Comparison of ENCODE assay signal across 7 mouse cellular contexts in genomic region chr12:105453670-105454257, GRCm38 (mm10). TPM values are rescaled to one million over a fixed set of nuclear protein-coding genes. Genes with fewer than 3 reads are reported as not detected.
DNase-seq lines count a peak whose midpoint lies in the region; ATAC-seq and TF ChIP-seq lines count a peak whose summit lies in the region.

Gene D430019H16Rik (plus strand): TSS chr12:105453856.

- intact Hi-C loops in heart, adult 2 months (cut with DNase I), result no loop called here
- intact Hi-C loops in left cerebral cortex, postnatal 4 days (cut with DNase I), result no loop called here

- peak within 1 kb of the TSS; percentile 66; the same call in 1 of the 2 replicates for H3K27ac ChIP-seq in embryonic facial prominence, embryonic 12.5 days
- no peak within 1 kb of the TSS for H3K27ac ChIP-seq in heart, adult 2 months
- peak within 1 kb of the TSS; percentile 54 for H3K27ac ChIP-seq in midbrain, embryonic 11.5 days (ENCODE audit: low read depth, low read length)
- no peak within 1 kb of the TSS for H3K27ac ChIP-seq in stomach, postnatal 0 days (replicated peaks)

- peaks cover 29% of the 10 kb centered on the region for H3K4me1 ChIP-seq in embryonic facial prominence, embryonic 12.5 days
- H3K4me1 ChIP-seq in heart, adult 2 months (ENCODE audit: control insufficient read depth, insufficient read depth, low read length), result no peaks in the 10 kb centered on the region
- H3K4me1 ChIP-seq in midbrain, embryonic 11.5 days (ENCODE audit: control insufficient read depth, insufficient read depth, low read length), result peaks cover 9% of the 10 kb centered on the region
- H3K4me1 ChIP-seq in stomach, postnatal 0 days (replicated peaks; ENCODE audit: control insufficient read depth, insufficient read depth), result no peaks in the 10 kb centered on the region

- no peak for TF ChIP-seq POLR2A in heart, adult 2 months (IDR thresholded peaks at IDR 0.05; ENCODE audit: insufficient read depth, low read depth, low read length)

- peak; percentile 86 for ATAC-seq in embryonic facial prominence, embryonic 12.5 days (ENCODE audit: insufficient number of reproducible peaks, insufficient read depth, low FRiP score, low TSS enrichment)
- peak; percentile 92 for ATAC-seq in midbrain, embryonic 11.5 days (ENCODE audit: low FRiP score)
- peak; percentile 66; the same call in 1 of the 2 replicates for ATAC-seq in stomach, postnatal 0 days (ENCODE audit: low FRiP score, low TSS enrichment)

- 1% methylated on average over 38 of the region's 38 CpGs for WGBS in embryonic facial prominence, embryonic 12.5 days
- 1% methylated on average over 38 of the region's 38 CpGs for WGBS in heart, adult 2 months
- WGBS in midbrain, embryonic 11.5 days, result under 1% methylated on average over 38 of the region's 38 CpGs
- under 1% methylated on average over 36 of the region's 38 CpGs for WGBS in stomach, postnatal 0 days

- no peak for TF ChIP-seq EP300 in heart, adult 2 months (IDR thresholded peaks at IDR 0.05; ENCODE audit: insufficient read depth, low read depth, low read length)
- no peak for TF ChIP-seq EP300 in stomach, postnatal 0 days (optimal IDR thresholded peaks at IDR 0.05)

- peak within 1 kb of the TSS; percentile 83 for H3K4me2 ChIP-seq in embryonic facial prominence, embryonic 12.5 days (replicated peaks)
- H3K4me2 ChIP-seq in midbrain, embryonic 11.5 days, result peak within 1 kb of the TSS; percentile 85
- peak within 1 kb of the TSS; percentile 84 for H3K4me2 ChIP-seq in stomach, postnatal 0 days (replicated peaks; ENCODE audit: low read depth)

- peak within 1 kb of the TSS; percentile 74 for H3K9ac ChIP-seq in embryonic facial prominence, embryonic 12.5 days
- peak within 1 kb of the TSS; percentile 16; the same call in 1 of the 2 replicates for H3K9ac ChIP-seq in heart, adult 2 months (ENCODE audit: low read depth, low read length)
- H3K9ac ChIP-seq in midbrain, embryonic 11.5 days (ENCODE audit: low read length), result peak within 1 kb of the TSS; percentile 87
- peak within 1 kb of the TSS; percentile 47 for H3K9ac ChIP-seq in stomach, postnatal 0 days (ENCODE audit: low read length)

- no peaks in the 10 kb centered on the region for H3K79me2 ChIP-seq in heart, adult 2 months (replicated peaks; ENCODE audit: control insufficient read depth, insufficient read depth, low read length)

- no peak for TF ChIP-seq CTCF in heart, adult 2 months (IDR thresholded peaks at IDR 0.05)
- no peak for TF ChIP-seq CTCF in stomach, postnatal 0 days (IDR thresholded peaks at IDR 0.05; ENCODE audit: low read depth)

- peak within 1 kb of the TSS; percentile 75 for H3K4me3 ChIP-seq in embryonic facial prominence, embryonic 12.5 days
- peak within 1 kb of the TSS; percentile 24 for H3K4me3 ChIP-seq in heart, adult 2 months
- H3K4me3 ChIP-seq in midbrain, embryonic 11.5 days (ENCODE audit: low read depth, low read length), result peak within 1 kb of the TSS; percentile 71
- peak within 1 kb of the TSS; percentile 52 for H3K4me3 ChIP-seq in stomach, postnatal 0 days (ENCODE audit: low read depth, low read length)

- H3K27me3 ChIP-seq in embryonic facial prominence, embryonic 12.5 days, result no peaks in the 10 kb centered on the region
- H3K27me3 ChIP-seq in heart, adult 2 months (ENCODE audit: control insufficient read depth, insufficient read depth, low read length), result no peaks in the 10 kb centered on the region
- H3K27me3 ChIP-seq in midbrain, embryonic 11.5 days (ENCODE audit: control insufficient read depth, insufficient read depth, low read length), result no peaks in the 10 kb centered on the region
- no peaks in the 10 kb centered on the region; the same call in 1 of the 2 replicates for H3K27me3 ChIP-seq in stomach, postnatal 0 days (ENCODE audit: control insufficient read depth, insufficient read depth, low read length)

- H3K36me3 ChIP-seq in embryonic facial prominence, embryonic 12.5 days, result no peaks in the 10 kb centered on the region
- H3K36me3 ChIP-seq in heart, adult 2 months (ENCODE audit: control insufficient read depth, insufficient read depth, low read length), result no peaks in the 10 kb centered on the region
- H3K36me3 ChIP-seq in midbrain, embryonic 11.5 days (ENCODE audit: control insufficient read depth, insufficient read depth, low read length), result no peaks in the 10 kb centered on the region
- H3K36me3 ChIP-seq in stomach, postnatal 0 days (ENCODE audit: control insufficient read depth, insufficient read depth, low read length), result no peaks in the 10 kb centered on the region

- H3K9me3 ChIP-seq in embryonic facial prominence, embryonic 12.5 days, result no peaks in the 10 kb centered on the region
- H3K9me3 ChIP-seq in midbrain, embryonic 11.5 days (ENCODE audit: control insufficient read depth, low read length), result no peaks in the 10 kb centered on the region
- H3K9me3 ChIP-seq in stomach, postnatal 0 days (ENCODE audit: control insufficient read depth, low read length), result no peaks in the 10 kb centered on the region

- peak; percentile 70 to 75 for DNase-seq in adrenal gland, postnatal 36 days
- DNase-seq in heart, adult 2 months, result peak; percentile 63 to 74
- DNase-seq in kidney, adult 11 months, result peak; percentile 43
- DNase-seq in left cerebral cortex, postnatal 4 days, result peak; percentile 91
- peak; percentile 98 for DNase-seq in midbrain, embryonic 11.5 days (ENCODE audit: low spot score, missing footprints)
- peak; percentile 69 for DNase-seq in stomach, postnatal 0 days (ENCODE audit: low spot score)

RNA-seq across cellular contexts. Expression of gene D430019H16Rik, which starts in this region (rescaled TPM):
- 1 to 10 TPM; 2.6 to 4.3 TPM for total RNA-seq in adrenal gland, postnatal 36 days (2021)
- polyA plus RNA-seq in embryonic facial prominence, embryonic 12.5 days (2016; fragmentation: Nextera tagmentation; extraction: Ambion mirVana), result 3.6 and 3.9 TPM in 2 replicates
- under 1 TPM; 0.14 to 0.16 TPM for total RNA-seq in heart, adult 2 months (2021)
- polyA plus RNA-seq in heart, adult 2 months (2012; rRNA removed), result 1.0 and 1.1 TPM in 2 replicates
- total RNA-seq in left cerebral cortex, postnatal 4 days (2021), result 100 to 1,000 TPM; 210 to 211 TPM
- polyA plus RNA-seq in midbrain, embryonic 11.5 days (2014; fragmentation: Nextera tagmentation; extraction: Ambion mirVana), result 6.4 and 8.1 TPM in 2 replicates
- polyA plus RNA-seq in stomach, postnatal 0 days (2015; fragmentation: Nextera tagmentation; extraction: Ambion mirVana), result 0.50 and 0.55 TPM in 2 replicates

Comparison
In these comparisons a context has a peak if more than half of its experiments do, and no peak if none do; other contexts are left out.
1. RNA of gene D430019H16Rik (total RNA-seq): 210 to 211 TPM in left cerebral cortex, postnatal 4 days; 2.6 to 4.3 TPM in adrenal gland, postnatal 36 days and 0.14 to 0.16 TPM in heart, adult 2 months; every median in the first group is over 10 times any median in the second.
2. Peak in DNase-seq, ATAC-seq, H3K4me3 ChIP-seq, H3K9ac ChIP-seq and H3K4me2 ChIP-seq in stomach, postnatal 0 days; RNA of the gene not detected or under 1 TPM.
3. DNase-seq: peak in every context shown above with its lines; median percentile 98 in midbrain, embryonic 11.5 days; 91 in left cerebral cortex, postnatal 4 days; 72 in adrenal gland, postnatal 36 days; 69 in stomach, postnatal 0 days; 68 in heart, adult 2 months; 43 in kidney, adult 11 months.
4. H3K27ac ChIP-seq: peak in embryonic facial prominence, embryonic 12.5 days (single experiment) and midbrain, embryonic 11.5 days (single experiment); none in heart, adult 2 months (single experiment) and stomach, postnatal 0 days (single experiment).
5. H3K4me3 ChIP-seq: peak in every context shown above with its lines; median percentile 75 in embryonic facial prominence, embryonic 12.5 days; 71 in midbrain, embryonic 11.5 days; 52 in stomach, postnatal 0 days; 24 in heart, adult 2 months.
6. H3K9ac ChIP-seq: peak in every context shown above with its lines; median percentile 87 in midbrain, embryonic 11.5 days; 74 in embryonic facial prominence, embryonic 12.5 days; 47 in stomach, postnatal 0 days; 16 in heart, adult 2 months.
7. Peak in every context shown above with its lines, with median percentiles within 50 percentile points of each other: ATAC-seq and H3K4me2 ChIP-seq.